Mouse (Mus musculus): ENCODE data around the gene Cpne4.

- TF ChIP-seq CTCF (IDR thresholded peaks at IDR 0.05; ENCODE audit: borderline replicate concordance, insufficient read depth, low read length) (no peak), POLR2A (IDR thresholded peaks at IDR 0.05; ENCODE audit: low read depth, low read length) (no peak)
Measured at GRCm38 (mm10) chr9:104854245-104854921, 307.3 kb downstream of the Cpne4 start.
